Mouse (Mus musculus): Measurements from ENCODE around the gene Hoxa9.

DNA sequence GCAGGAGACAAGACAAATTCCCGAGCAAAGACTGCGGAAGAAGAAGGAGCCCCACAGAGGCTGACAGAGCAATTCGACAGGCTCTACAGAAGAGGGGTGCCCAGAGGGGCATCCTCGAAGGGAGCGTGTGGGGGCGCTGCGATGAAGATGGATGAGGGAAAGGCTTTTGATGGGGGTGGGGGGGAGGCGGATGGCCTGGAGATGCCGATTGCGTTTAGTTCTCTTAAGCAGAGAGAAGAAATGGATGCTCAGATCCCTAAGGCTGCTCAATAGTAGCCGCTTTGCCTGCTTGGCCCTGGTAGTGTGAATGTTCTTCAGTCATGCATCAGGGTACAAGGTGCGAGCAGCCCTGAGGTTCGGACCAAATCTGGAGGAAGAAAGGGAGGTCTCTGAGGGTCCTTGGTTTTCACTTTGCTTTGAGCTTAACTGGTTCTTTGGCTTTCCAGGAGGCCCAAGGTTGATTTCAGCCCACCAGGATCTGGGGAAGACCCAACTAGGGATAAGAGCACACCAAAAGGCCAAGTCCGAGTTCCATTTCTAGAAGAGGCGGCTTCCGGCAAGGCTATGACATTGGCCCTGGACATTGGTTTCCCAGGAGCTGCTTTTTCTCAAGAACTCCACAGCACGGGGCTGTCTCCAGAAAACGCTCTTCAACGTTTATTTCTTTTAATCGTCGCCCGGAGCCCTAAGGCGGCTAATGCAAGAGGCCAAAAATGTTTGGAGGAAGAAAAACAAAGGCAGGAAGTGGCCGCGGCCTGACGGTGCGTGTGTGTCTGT lies 17.9 kb upstream of the Hoxa9 start:
- TF ChIP-seq CTCF (IDR thresholded peaks at IDR 0.05; ENCODE audit: insufficient read depth, low read length) (no peak), POLR2A (IDR thresholded peaks at IDR 0.05; ENCODE audit: borderline replicate concordance, extremely low read depth, low read depth, low read length) (no peak)

Measured in lung, adult 2 months (tissue).